Mouse (Mus musculus) C2C12 (cell line): Measurements from ENCODE around the gene Dpysl5. TPM values are rescaled to one million over a fixed set of nuclear protein-coding genes. Genes with fewer than 3 reads are reported as not detected.

Source experiments
- H3K27me3 ChIP-seq: one replicate; pipeline ENCODE4 v1.6.1; 2011; ENCODE audit not compliant: control insufficient read depth, insufficient read depth, insufficient read length
- H3K36me3 ChIP-seq: one replicate; pipeline ENCODE4 v1.6.1; 2011; ENCODE audit not compliant: control insufficient read depth, insufficient read depth
- H3K4me3 ChIP-seq: one replicate; pipeline ENCODE4 v1.5.1; 2011; ENCODE audit warnings: mild to moderate bottlenecking, control low read depth; ENCODE audit not compliant: poor library complexity, insufficient read depth, severe bottlenecking
- H3K79me2 ChIP-seq: one replicate; pipeline ENCODE4 v1.6.1; 2011; ENCODE audit not compliant: control insufficient read depth, insufficient read depth
- H3K79me3 ChIP-seq: one replicate; pipeline ENCODE4 v1.6.1; 2011; ENCODE audit warnings: low read depth, control low read depth
- H3ac ChIP-seq: one replicate; pipeline ENCODE3; 2011; ENCODE audit warnings: low read depth; ENCODE audit not compliant: control insufficient read depth, insufficient read length
- CEBPB ChIP-seq: IDR thresholded peaks from one replicate; pipeline ENCODE4 v1.6.1; 2011; ENCODE audit warnings: low read depth, mild to moderate bottlenecking, control low read depth, moderate library complexity
- CTCF ChIP-seq: IDR thresholded peaks from one replicate; pipeline ENCODE4 v1.5.1; 2011; ENCODE audit not compliant: control insufficient read depth, insufficient read depth, insufficient read length
- FOSL1 ChIP-seq: IDR thresholded peaks from one replicate; pipeline ENCODE4 v1.8.0; 2011; ENCODE audit warnings: mild to moderate bottlenecking, low read length; ENCODE audit not compliant: poor library complexity, insufficient read depth, severe bottlenecking
- MAX ChIP-seq: IDR thresholded peaks from one replicate; pipeline ENCODE4 v1.6.1; 2011; ENCODE audit warnings: mild to moderate bottlenecking, control low read depth
- MYOD1 ChIP-seq: IDR thresholded peaks from one replicate; pipeline ENCODE4 v1.6.1; 2011; ENCODE audit warnings: low read depth; ENCODE audit not compliant: control insufficient read depth, insufficient read length
- MYOG ChIP-seq: IDR thresholded peaks from one replicate; pipeline ENCODE4 v1.6.1; 2011; ENCODE audit not compliant: control insufficient read depth, insufficient read length; ENCODE audit errors: extremely low read depth
- USF1 ChIP-seq: IDR thresholded peaks from one replicate; pipeline ENCODE4 v1.6.1; 2011; ENCODE audit warnings: low read depth, mild to moderate bottlenecking, control low read depth, moderate library complexity
- polyA plus RNA-seq: library from polyadenylated mRNA; unstranded; fragments of >200 nt; fragmentation: generic; extraction: Trizol; gene quantifications from one replicate; pipeline ENCODE4 v1.2.1, GENCODE M21; 2012; ENCODE audit warnings: missing spikeins

The Dpysl5 gene
- polyA plus RNA-seq, 1 experiment, result 0.01 TPM

DNA sequence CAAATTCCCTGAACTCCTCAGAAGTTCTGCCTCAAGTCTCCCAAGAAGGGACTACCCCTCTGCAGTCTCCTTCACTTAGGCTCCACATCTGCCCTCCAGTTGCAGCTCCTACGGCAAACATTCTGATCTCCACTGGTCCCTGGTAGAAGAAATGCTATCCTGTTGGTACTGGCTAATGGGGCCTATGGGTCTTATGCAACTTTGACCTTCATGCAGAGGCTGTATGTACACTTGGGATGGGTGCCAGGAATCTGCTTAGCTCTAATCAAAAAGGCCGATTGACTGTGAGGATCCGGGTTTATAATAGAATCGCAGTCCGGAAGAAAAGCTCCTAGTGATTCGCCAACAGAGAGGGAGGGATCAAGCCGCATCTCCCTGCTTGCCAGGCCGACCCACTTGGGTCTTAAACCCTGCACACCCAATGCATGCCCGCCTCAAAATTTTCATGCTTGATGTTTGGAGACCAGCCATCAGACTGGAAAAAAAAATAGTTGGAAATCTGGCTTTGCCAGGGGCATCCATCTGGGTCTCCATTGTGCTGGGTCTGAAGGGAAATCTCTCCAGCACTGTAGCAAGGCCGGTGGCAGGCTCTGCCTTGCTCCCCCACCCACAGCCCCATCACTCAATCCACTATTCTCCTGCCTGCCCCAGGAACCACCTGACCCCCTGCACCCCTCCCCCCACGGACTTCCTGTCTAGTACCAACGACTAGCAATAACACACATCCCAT lies 38.4 kb downstream of the Dpysl5 start:
- H3K36me3 ChIP-seq, result no peaks in the 10 kb centered on the region
- H3K79me2 ChIP-seq, result no peaks in the 10 kb centered on the region
- H3K4me3 ChIP-seq, result no peak overlapping the region
- no peaks in the 10 kb centered on the region for H3K79me3 ChIP-seq
- H3K27me3 ChIP-seq, result peaks cover 54% of the 10 kb centered on the region
- H3ac ChIP-seq, result no peak overlapping the region
- TF ChIP-seq MAX, result no peak
- no peak for TF ChIP-seq MYOD1
- TF ChIP-seq CEBPB, result no peak
- no peak for TF ChIP-seq CTCF
- TF ChIP-seq FOSL1, result no peak
- no peak for TF ChIP-seq MYOG
- TF ChIP-seq USF1, result no peak

DNA sequence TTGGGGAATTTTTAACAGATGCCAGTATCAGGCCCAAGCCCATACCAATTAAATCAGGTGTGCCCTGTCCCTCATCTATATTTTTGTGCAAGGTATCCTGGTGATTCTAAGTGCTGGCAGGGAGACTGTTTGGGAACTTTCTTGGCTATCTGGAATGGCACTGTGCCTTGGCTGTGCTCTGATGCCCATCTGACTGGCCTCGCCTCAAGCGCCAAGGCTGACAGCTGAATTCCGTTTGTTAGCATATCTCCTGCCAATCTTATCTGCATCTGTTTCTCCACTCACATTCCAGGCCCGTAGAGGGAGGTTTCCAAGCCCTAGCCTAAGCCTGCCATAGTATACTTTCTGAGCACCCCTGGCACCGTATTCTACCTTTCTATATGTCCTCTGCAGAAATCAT lies 39.7 kb downstream of the Dpysl5 start:
- H3K36me3 ChIP-seq, result no peaks in the 10 kb centered on the region
- TF ChIP-seq MAX, result no peak
- TF ChIP-seq USF1, result no peak
- TF ChIP-seq CTCF, result no peak
- TF ChIP-seq FOSL1, result no peak
- TF ChIP-seq CEBPB, result no peak
- no peak for TF ChIP-seq MYOD1
- TF ChIP-seq MYOG, result no peak
- no peak overlapping the region for H3K4me3 ChIP-seq
- peaks cover 54% of the 10 kb centered on the region for H3K27me3 ChIP-seq
- H3K79me2 ChIP-seq, result no peaks in the 10 kb centered on the region
- no peak overlapping the region for H3ac ChIP-seq
- no peaks in the 10 kb centered on the region for H3K79me3 ChIP-seq

DNA sequence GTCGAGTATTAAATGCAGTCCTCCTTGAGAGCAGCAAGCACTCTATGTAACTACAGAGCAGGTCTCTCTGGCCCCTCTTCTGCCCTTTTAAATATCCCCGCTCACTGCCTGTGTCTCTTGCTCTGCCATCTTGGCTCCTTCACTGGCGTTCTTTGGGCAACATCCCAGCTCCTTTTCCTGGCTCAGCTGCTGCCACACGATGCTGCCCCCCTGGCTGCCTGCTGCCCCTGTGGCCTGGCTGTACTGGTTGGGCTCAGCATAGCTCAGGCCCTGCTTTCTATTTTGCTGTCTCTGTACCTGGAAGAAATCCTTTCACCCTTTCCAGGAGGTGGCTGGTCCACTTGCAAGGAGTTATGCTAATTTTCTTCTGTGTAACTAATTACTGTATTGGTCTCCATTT lies 41.8 kb downstream of the Dpysl5 start:
- Histone ChIP-seq H3K4me3 (no peak overlapping the region), H3K79me2 (no peaks in the 10 kb centered on the region), H3ac (no peak overlapping the region), H3K79me3 (no peaks in the 10 kb centered on the region), H3K27me3 (peaks cover 57% of the 10 kb centered on the region), H3K36me3 (no peaks in the 10 kb centered on the region)
- no peak for TF ChIP-seq MYOD1
- TF ChIP-seq MAX, result no peak
- no peak for TF ChIP-seq MYOG
- TF ChIP-seq CEBPB, result no peak
- TF ChIP-seq CTCF, result no peak
- TF ChIP-seq USF1, result no peak
- TF ChIP-seq FOSL1, result no peak

DNA sequence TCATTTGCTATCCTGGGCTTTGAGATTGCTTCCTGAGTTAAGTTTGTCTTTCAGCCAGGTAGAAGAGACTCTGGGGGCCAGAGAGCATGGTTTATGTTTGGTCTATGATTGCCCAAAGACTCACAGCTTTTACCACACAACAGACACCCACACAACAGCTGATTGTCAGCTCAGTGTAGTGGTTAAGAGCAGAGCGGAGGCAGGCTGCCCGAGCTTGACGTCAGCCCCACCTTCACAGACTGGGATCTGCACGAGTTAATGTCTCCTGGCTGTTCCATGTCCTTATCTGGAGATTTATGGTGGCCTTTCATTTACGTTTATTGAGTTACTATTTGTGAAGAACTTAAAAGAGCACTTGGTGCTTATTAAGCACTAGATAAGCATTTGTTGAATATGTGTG lies 43.9 kb downstream of the Dpysl5 start:
- no peak for TF ChIP-seq MYOD1
- TF ChIP-seq MAX, result no peak
- TF ChIP-seq MYOG, result no peak
- no peak for TF ChIP-seq FOSL1
- TF ChIP-seq USF1, result no peak
- TF ChIP-seq CEBPB, result no peak
- TF ChIP-seq CTCF, result no peak
- Histone ChIP-seq H3K36me3 (no peaks in the 10 kb centered on the region), H3ac (no peak overlapping the region), H3K79me3 (no peaks in the 10 kb centered on the region), H3K79me2 (no peaks in the 10 kb centered on the region), H3K4me3 (no peak overlapping the region), H3K27me3 (peaks cover 49% of the 10 kb centered on the region)

DNA sequence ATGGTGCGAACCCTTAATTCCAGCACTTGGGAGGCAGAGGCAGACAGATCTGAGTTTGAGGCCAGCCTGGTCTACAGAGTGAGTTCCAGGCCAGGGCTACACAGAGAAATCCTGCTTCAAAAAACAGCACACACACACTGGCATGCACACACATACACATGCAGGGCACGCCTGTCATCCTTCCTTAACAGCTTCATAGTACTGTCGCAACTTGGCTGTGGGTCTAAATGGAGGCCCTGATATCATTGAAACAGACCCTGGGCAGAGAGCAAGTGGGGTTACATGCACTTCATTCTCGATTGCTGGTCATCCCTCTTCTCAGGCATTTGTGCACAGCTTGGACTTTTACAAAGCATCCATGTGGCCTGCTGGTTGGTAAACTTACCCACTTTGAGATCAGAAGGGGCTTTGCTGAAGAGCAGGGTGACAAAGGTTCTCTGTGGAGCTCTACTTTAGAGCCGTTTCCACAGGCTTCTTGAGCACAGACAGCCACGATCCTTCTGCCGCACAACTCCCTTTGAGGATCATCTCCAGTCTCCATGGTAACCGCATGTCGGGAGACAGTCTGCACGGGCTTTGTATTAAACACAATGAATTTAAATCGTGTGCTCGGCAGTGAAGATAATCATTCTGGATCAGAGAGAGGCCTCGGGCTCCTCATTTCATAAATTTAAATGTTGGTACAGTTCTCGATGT lies 51.6 kb downstream of the Dpysl5 start:
- no peaks in the 10 kb centered on the region for H3K79me2 ChIP-seq
- H3K79me3 ChIP-seq, result no peaks in the 10 kb centered on the region
- H3K27me3 ChIP-seq, result peaks cover 35% of the 10 kb centered on the region
- no peak overlapping the region for H3ac ChIP-seq
- no peaks in the 10 kb centered on the region for H3K36me3 ChIP-seq
- no peak for TF ChIP-seq MAX
- H3K4me3 ChIP-seq, result no peak overlapping the region

DNA sequence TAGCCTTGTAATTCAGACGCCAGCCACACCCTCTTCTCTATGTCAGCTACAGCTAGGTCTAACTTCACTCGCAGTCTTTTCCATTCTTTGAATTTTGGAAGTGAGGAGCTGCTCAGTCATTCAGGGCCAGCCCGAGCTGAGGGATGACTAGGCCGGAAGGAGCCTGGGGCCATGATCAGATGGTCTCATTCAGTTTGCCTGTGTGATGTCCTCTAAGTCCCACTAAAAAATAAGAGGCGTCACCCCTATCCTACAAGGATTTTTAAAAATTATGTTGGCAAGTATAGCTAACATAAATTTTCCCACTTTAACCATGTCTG lies 52.1 kb downstream of the Dpysl5 start:
- H3ac ChIP-seq, result no peak overlapping the region
- no peak for TF ChIP-seq MYOD1
- TF ChIP-seq USF1, result no peak
- TF ChIP-seq CTCF, result no peak
- no peak for TF ChIP-seq MYOG
- TF ChIP-seq CEBPB, result no peak
- TF ChIP-seq MAX, result no peak
- TF ChIP-seq FOSL1, result no peak
- H3K79me3 ChIP-seq, result no peaks in the 10 kb centered on the region
- peaks cover 38% of the 10 kb centered on the region for H3K27me3 ChIP-seq
- H3K4me3 ChIP-seq, result no peak overlapping the region
- no peaks in the 10 kb centered on the region for H3K79me2 ChIP-seq
- no peaks in the 10 kb centered on the region for H3K36me3 ChIP-seq
